Mouse (Mus musculus): ENCODE results near the gene Fez2. TPM values are rescaled to one million over a fixed set of nuclear protein-coding genes. Genes with fewer than 3 reads are reported as not detected.

Fez2 gene
- polyA plus RNA-seq, 1 experiment from 2014 or later = 59.7 TPM

DNA sequence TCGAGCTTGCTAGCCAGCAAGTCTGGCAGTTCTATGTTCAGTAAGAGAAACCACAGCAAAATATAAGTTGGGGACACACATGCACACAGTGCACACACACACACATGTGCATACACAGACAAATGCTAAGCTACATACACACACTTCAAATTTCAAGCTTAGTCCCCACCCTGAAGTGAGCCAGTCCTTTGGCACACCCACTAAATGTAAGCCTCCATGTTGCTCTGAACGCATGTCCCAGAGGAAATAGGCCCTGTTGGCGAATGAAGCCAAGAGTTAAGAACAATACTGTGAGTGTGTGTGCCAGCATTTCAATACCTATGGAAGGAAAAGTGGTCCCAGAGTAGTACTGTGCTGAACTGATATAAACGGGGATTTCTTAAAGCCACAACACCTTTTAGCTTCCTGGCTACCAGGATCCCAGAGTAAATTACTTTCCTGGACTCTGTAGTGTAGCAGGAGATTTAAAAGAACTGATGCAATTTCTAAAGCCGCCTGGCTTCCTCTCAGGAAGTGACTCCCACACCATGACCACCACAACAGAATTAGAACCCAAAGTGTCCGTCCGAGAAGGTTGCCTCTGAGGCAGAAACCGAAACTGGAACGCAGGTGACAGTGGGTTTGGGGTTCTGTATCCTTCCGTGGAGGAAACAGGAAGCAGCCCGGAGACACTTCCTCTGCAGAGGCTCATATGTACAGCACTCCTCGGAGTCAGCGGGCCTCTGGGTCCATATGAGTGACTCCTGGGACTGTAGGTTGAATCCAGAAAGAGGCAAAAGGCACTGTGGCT is 55.8 kb downstream of the Fez2 start:
- DNase-seq (ENCODE audit: low spot score) (no peak), ATAC-seq (ENCODE audit: low FRiP score) (no peak)
- Histone ChIP-seq H3K36me3 (replicated peaks; ENCODE audit: control insufficient read depth, insufficient read depth) (no peaks in the 10 kb centered on the region; the same call in 1 of the 2 replicates), H3K4me3 (replicated peaks; ENCODE audit: low read length) (no peak overlapping the region), H3K4me2 (replicated peaks) (no peak overlapping the region), H3K9ac (no peak overlapping the region), H3K27ac (no peak overlapping the region), H3K27me3 (ENCODE audit: control insufficient read depth, insufficient read depth, low read length) (no peaks in the 10 kb centered on the region), H3K4me1 (replicated peaks; ENCODE audit: control insufficient read depth, insufficient read depth, low read length) (peaks cover 7% of the 10 kb centered on the region; the same call in 1 of the 2 replicates), H3K9me3 (ENCODE audit: control insufficient read depth, low read length) (no peaks in the 10 kb centered on the region)
- WGBS = 89% methylated on average over 13 of the region's 13 CpGs

GRCm38 (mm10) chr17:78358251-78358726 is 59.7 kb downstream of the Fez2 start:
- Histone ChIP-seq H3K27ac (no peak overlapping the region), H3K4me2 (replicated peaks) (no peak overlapping the region), H3K4me1 (replicated peaks; ENCODE audit: control insufficient read depth, insufficient read depth, low read length) (peaks cover 16% of the 10 kb centered on the region), H3K9me3 (ENCODE audit: control insufficient read depth, low read length) (no peaks in the 10 kb centered on the region), H3K4me3 (replicated peaks; ENCODE audit: low read length) (no peak overlapping the region), H3K9ac (no peak overlapping the region), H3K27me3 (ENCODE audit: control insufficient read depth, insufficient read depth, low read length) (no peaks in the 10 kb centered on the region), H3K36me3 (replicated peaks; ENCODE audit: control insufficient read depth, insufficient read depth) (peaks cover 5% of the 10 kb centered on the region; the same call in 1 of the 2 replicates)
- ATAC-seq (ENCODE audit: low FRiP score) (no peak), DNase-seq (ENCODE audit: low spot score) (no peak)
- WGBS = 42% methylated on average over 7 of the region's 7 CpGs

DNA sequence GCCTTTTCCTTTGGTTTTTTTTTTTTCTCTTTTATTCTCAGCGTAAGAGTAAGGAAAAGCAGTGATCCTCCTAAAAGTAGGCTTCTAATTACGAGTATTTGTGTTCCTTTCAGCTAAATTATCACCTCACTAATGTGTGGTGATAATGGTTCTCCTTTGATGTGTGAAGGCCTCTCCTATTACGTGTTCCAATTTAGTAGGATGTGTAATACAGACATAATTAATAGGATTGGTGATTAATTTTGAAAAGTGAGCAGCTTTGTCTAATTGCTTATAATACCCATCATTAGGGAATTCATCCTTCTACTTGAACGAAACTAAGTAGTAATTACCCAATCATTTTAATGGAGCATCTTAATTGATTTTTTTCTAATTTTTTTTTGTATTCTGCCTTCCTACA is 60.2 kb downstream of the Fez2 start:
- H3K27me3 ChIP-seq (ENCODE audit: control insufficient read depth, insufficient read depth, low read length) = no peaks in the 10 kb centered on the region
- peaks cover 16% of the 10 kb centered on the region for H3K4me1 ChIP-seq (replicated peaks; ENCODE audit: control insufficient read depth, insufficient read depth, low read length)
- H3K9ac ChIP-seq = no peak overlapping the region
- H3K9me3 ChIP-seq (ENCODE audit: control insufficient read depth, low read length) = no peaks in the 10 kb centered on the region
- ATAC-seq (ENCODE audit: low FRiP score) = no peak
- H3K4me2 ChIP-seq (replicated peaks) = no peak overlapping the region
- H3K4me3 ChIP-seq (replicated peaks; ENCODE audit: low read length) = no peak overlapping the region
- H3K36me3 ChIP-seq (replicated peaks; ENCODE audit: control insufficient read depth, insufficient read depth) = 0 out of 2 replicates have a peak, but pooled peaks cover 5% of the 10 kb centered on the region
- whole genome bisulfite sequencing = 54% methylated on average over 4 of the region's 4 CpGs
- DNase-seq (ENCODE audit: low spot score) = no peak
- no peak overlapping the region for H3K27ac ChIP-seq

GRCm38 (mm10) chr17:78355611-78356010 is 62.3 kb downstream of the Fez2 start:
- WGBS = 59% methylated on average over 8 of the region's 8 CpGs
- Histone ChIP-seq H3K9me3 (ENCODE audit: control insufficient read depth, low read length) (no peaks in the 10 kb centered on the region), H3K36me3 (replicated peaks; ENCODE audit: control insufficient read depth, insufficient read depth) (peaks cover 11% of the 10 kb centered on the region), H3K4me3 (replicated peaks; ENCODE audit: low read length) (no peak overlapping the region), H3K27me3 (ENCODE audit: control insufficient read depth, insufficient read depth, low read length) (no peaks in the 10 kb centered on the region), H3K4me1 (replicated peaks; ENCODE audit: control insufficient read depth, insufficient read depth, low read length) (peaks cover 17% of the 10 kb centered on the region), H3K9ac (no peak overlapping the region), H3K4me2 (replicated peaks) (no peak overlapping the region), H3K27ac (no peak overlapping the region)
- no peak for DNase-seq (ENCODE audit: low spot score)
- ATAC-seq (ENCODE audit: low FRiP score) = peak; percentile 57; the same call in 1 of the 2 replicates

GRCm38 (mm10) chr17:78354871-78355270 is 63.1 kb downstream of the Fez2 start:
- no peak for DNase-seq (ENCODE audit: low spot score)
- H3K27ac ChIP-seq = peak overlapping the region; percentile 20; the same call in 1 of the 2 replicates
- peak; percentile 22; the same call in 1 of the 2 replicates for ATAC-seq (ENCODE audit: low FRiP score)

GRCm38 (mm10) chr17:78354411-78354810 is 63.5 kb downstream of the Fez2 start:
- no peak overlapping the region for H3K4me2 ChIP-seq (replicated peaks)
- peak overlapping the region; percentile 17; the same call in 1 of the 2 replicates for H3K9ac ChIP-seq
- no peak for DNase-seq (ENCODE audit: low spot score)
- H3K27ac ChIP-seq = peak overlapping the region; percentile 20
- no peak for ATAC-seq (ENCODE audit: low FRiP score)
- WGBS = 79% methylated on average over 2 of the region's 2 CpGs
- no peaks in the 10 kb centered on the region for H3K9me3 ChIP-seq (ENCODE audit: control insufficient read depth, low read length)
- no peak overlapping the region for H3K4me3 ChIP-seq (replicated peaks; ENCODE audit: low read length)
- H3K27me3 ChIP-seq (ENCODE audit: control insufficient read depth, insufficient read depth, low read length) = no peaks in the 10 kb centered on the region
- peaks cover 13% of the 10 kb centered on the region for H3K36me3 ChIP-seq (replicated peaks; ENCODE audit: control insufficient read depth, insufficient read depth)
- H3K4me1 ChIP-seq (replicated peaks; ENCODE audit: control insufficient read depth, insufficient read depth, low read length) = peaks cover 19% of the 10 kb centered on the region

More at GRCm38 (mm10) chr17:78354871-78355270, 63.1 kb downstream of the Fez2 start:
- Histone ChIP-seq H3K9me3 (ENCODE audit: control insufficient read depth, low read length) (no peaks in the 10 kb centered on the region), H3K4me2 (replicated peaks) (no peak overlapping the region), H3K4me3 (replicated peaks; ENCODE audit: low read length) (no peak overlapping the region), H3K9ac (peak overlapping the region; percentile 17; the same call in 1 of the 2 replicates), H3K4me1 (replicated peaks; ENCODE audit: control insufficient read depth, insufficient read depth, low read length) (peaks cover 19% of the 10 kb centered on the region), H3K27me3 (ENCODE audit: control insufficient read depth, insufficient read depth, low read length) (no peaks in the 10 kb centered on the region), H3K36me3 (replicated peaks; ENCODE audit: control insufficient read depth, insufficient read depth) (peaks cover 13% of the 10 kb centered on the region)
- WGBS = 60% methylated on average over 12 of the region's 12 CpGs

DNA sequence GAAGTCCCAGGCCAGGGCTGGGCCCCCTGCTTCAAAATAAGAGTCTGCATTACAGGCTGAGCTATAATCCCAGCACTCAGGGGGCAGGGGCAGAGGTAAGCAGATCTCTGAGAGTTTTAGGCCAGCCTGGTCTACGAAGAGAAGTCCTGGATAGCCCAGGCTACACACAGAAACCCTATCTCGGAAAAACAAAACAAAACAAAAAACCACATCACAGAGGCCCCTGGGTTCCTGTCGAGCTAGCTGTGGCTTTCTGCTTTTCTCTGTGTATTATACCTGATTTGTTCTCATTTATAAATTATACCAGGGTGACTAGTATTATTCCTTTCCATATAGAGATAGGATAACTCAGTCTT is 65.5 kb downstream of the Fez2 start:
- WGBS = 83% methylated on average over 3 of the region's 3 CpGs
- peaks cover 13% of the 10 kb centered on the region for H3K4me1 ChIP-seq (replicated peaks; ENCODE audit: control insufficient read depth, insufficient read depth, low read length)
- H3K4me2 ChIP-seq (replicated peaks) = no peak overlapping the region
- H3K4me3 ChIP-seq (replicated peaks; ENCODE audit: low read length) = no peak overlapping the region
- H3K27ac ChIP-seq = no peak overlapping the region
- no peak for DNase-seq (ENCODE audit: low spot score)
- no peak overlapping the region for H3K9ac ChIP-seq
- ATAC-seq (ENCODE audit: low FRiP score) = no peak
- no peaks in the 10 kb centered on the region for H3K27me3 ChIP-seq (ENCODE audit: control insufficient read depth, insufficient read depth, low read length)
- no peaks in the 10 kb centered on the region for H3K9me3 ChIP-seq (ENCODE audit: control insufficient read depth, low read length)
- H3K36me3 ChIP-seq (replicated peaks; ENCODE audit: control insufficient read depth, insufficient read depth) = peaks cover 13% of the 10 kb centered on the region

DNA sequence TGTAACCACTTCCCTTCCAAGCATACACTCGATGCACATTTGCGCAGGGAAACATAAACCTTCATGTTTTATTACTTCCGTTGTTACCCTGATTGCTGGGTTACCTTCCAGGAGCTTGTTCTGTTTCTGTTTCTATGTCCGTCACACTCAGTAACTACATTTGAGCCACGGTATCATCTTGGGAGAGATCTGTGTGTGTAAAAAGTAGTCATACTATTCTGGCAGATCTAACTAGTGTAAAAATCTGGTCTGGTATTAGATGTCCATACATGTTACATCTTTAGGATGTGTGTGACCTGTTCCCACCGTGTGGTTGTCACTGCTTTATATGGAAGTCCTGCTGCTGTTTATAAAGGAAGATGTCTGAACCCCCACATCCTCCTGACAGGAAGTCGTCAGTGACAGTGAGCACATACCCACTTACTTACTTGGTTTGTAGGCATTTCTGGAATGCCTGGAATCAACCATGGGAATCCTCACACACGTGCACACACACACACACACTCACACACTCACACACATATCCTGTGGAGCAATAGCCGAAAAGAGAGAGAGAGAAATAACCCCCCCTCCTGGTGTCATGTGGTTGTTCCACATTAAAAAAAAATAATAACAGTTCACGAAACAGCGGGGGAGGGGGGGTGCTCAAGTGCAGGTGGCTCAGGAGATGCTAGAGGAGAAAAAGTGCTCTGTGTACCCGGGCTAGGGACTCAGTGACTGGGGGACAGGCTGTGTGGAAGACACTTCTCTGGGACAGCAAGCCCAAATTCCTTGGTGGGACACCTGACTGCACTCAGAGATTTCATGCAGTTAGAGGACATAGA is 66.1 kb downstream of the Fez2 start:
- 79% methylated on average over 12 of the region's 12 CpGs for WGBS
- DNase-seq (ENCODE audit: low spot score) = no peak

More for the DNA sequence above, 66.1 kb downstream of the Fez2 start:
- H3K9me3 ChIP-seq (ENCODE audit: control insufficient read depth, low read length) = no peaks in the 10 kb centered on the region
- no peak overlapping the region for H3K9ac ChIP-seq
- H3K27ac ChIP-seq = no peak overlapping the region
- H3K4me1 ChIP-seq (replicated peaks; ENCODE audit: control insufficient read depth, insufficient read depth, low read length) = peaks cover 13% of the 10 kb centered on the region
- H3K36me3 ChIP-seq (replicated peaks; ENCODE audit: control insufficient read depth, insufficient read depth) = peaks cover 17% of the 10 kb centered on the region
- ATAC-seq (ENCODE audit: low FRiP score) = no peak
- H3K27me3 ChIP-seq (ENCODE audit: control insufficient read depth, insufficient read depth, low read length) = no peaks in the 10 kb centered on the region
- no peak overlapping the region for H3K4me3 ChIP-seq (replicated peaks; ENCODE audit: low read length)
- H3K4me2 ChIP-seq (replicated peaks) = no peak overlapping the region

Data from hindbrain, embryonic 14.5 days (tissue).